Mouse (Mus musculus): Measurements from ENCODE around the gene Sema5a. TPM values are rescaled to one million over a fixed set of nuclear protein-coding genes. Genes with fewer than 3 reads are reported as not detected.

Gene Sema5a
- total RNA-seq, 2 experiments from 2014 or later, result not detected

GRCm38 (mm10) chr15:32730839-32731238, 486.2 kb downstream of the Sema5a start:
- no peak; the same call in 1 of the 2 replicates for ATAC-seq (replicated peaks; ENCODE audit: poor library complexity, severe bottlenecking)

Other genes starting within 250 kb of the Sema5a start
- not detected in 2 replicates for gene Tas2r119, start 67.5 kb upstream of the Sema5a start, total RNA-seq (2014; fragmentation: Nextera tagmentation)
- not detected in 2 replicates for gene Tas2r119, start 67.5 kb upstream of the Sema5a start, total RNA-seq (2017)